Comparison of ENCODE assay signal across 10 mouse cellular contexts in the genomic region with DNA sequence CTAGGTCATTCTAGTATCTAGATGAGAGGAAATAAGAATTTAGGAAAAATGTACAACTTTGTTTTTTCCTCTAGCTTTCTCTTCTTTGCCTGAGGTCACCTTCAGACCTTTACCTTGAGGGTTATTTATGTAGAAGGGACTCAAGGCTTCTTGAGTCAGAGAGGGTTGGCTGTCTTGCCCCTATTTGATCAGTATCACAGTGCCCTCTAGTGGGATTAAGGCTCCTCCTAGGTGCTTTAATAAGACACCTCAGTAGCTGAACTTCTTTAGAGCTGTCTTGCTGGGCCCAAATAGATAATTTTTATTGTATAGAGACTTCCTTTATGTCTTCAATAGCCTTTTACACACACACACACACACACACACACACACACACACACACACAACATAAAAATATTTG. TPM values are rescaled to one million over a fixed set of nuclear protein-coding genes. Genes with fewer than 3 reads are reported as not detected.
DNase-seq lines count a peak whose midpoint lies in the region; ATAC-seq and TF ChIP-seq lines count a peak whose summit lies in the region.
"Had no signal": no experiment of that assay in that cellular context is flagged by ENCODE, and none has a peak within 500 bp of the region (broad histone marks: within the 10 kb centered on the region; RNA-seq: fewer than 3 reads in every experiment).

No protein-coding gene starts in this region.

- H3K4me1 ChIP-seq in forebrain, embryonic 15.5 days: no peaks in the 10 kb centered on the region
- H3K4me1 ChIP-seq in forebrain, embryonic 12.5 days: no peaks in the 10 kb centered on the region; the same call in 1 of the 2 replicates
- H3K4me1 ChIP-seq in liver, embryonic 14.5 days (replicated peaks; ENCODE audit: control insufficient read depth in 2 of 2, insufficient read depth in 2 of 2, low read length in 1 of 2): no peaks in the 10 kb centered on the region; a peak in 1 of 4 replicates
- no peaks in the 10 kb centered on the region for H3K4me1 ChIP-seq in liver, embryonic 12.5 days
- peaks cover 4 to 9% of the 10 kb centered on the region in 2 experiments; a peak in 3 of 4 replicates for H3K4me1 ChIP-seq in MEL (ENCODE audit: control insufficient read depth in 1 of 2, insufficient read depth in 2 of 2, low read length in 2 of 2)
- H3K4me1 ChIP-seq: heart, embryonic 15.5 days had no signal

- no peak overlapping the region for H3K4me3 ChIP-seq in forebrain, embryonic 15.5 days
- H3K4me3 ChIP-seq in forebrain, embryonic 12.5 days (replicated peaks): no peak overlapping the region
- no peak overlapping the region for H3K4me3 ChIP-seq in liver, embryonic 14.5 days (ENCODE audit: insufficient read depth in 1 of 2, low read depth in 2 of 2, low read length in 2 of 2)
- no peak overlapping the region for H3K4me3 ChIP-seq in liver, embryonic 12.5 days
- no peak overlapping the region for H3K4me3 ChIP-seq in MEL (ENCODE audit: control insufficient read depth in 1 of 2, insufficient read depth in 1 of 2, low read depth in 2 of 2, low read length in 2 of 2)
- H3K4me3 ChIP-seq: heart, embryonic 15.5 days; megakaryocyte, embryonic 14.5 days had no signal

- no peaks in the 10 kb centered on the region for H3K27me3 ChIP-seq in forebrain, embryonic 15.5 days
- H3K27me3 ChIP-seq in forebrain, embryonic 12.5 days: no peaks in the 10 kb centered on the region
- H3K27me3 ChIP-seq in liver, embryonic 14.5 days (ENCODE audit: control insufficient read depth, insufficient read depth, low read length): no peaks in the 10 kb centered on the region
- no peaks in the 10 kb centered on the region for H3K27me3 ChIP-seq in liver, embryonic 12.5 days (replicated peaks)
- H3K27me3 ChIP-seq in MEL (ENCODE audit: control insufficient read depth in 1 of 2, insufficient read depth in 2 of 2, low read length in 2 of 2): peaks cover 0 to 2% of the 10 kb centered on the region in 2 experiments; a peak in 1 of 4 replicates

- H3K9ac ChIP-seq in forebrain, embryonic 15.5 days (replicated peaks): no peak overlapping the region
- no peak overlapping the region for H3K9ac ChIP-seq in forebrain, embryonic 12.5 days
- H3K9ac ChIP-seq in liver, embryonic 14.5 days (replicated peaks): no peak overlapping the region
- no peak overlapping the region for H3K9ac ChIP-seq in liver, embryonic 12.5 days
- H3K9ac ChIP-seq in MEL (ENCODE audit: control insufficient read depth, low read depth, low read length, poor library complexity, severe bottlenecking): no peak overlapping the region
- H3K9ac ChIP-seq: heart, embryonic 15.5 days had no signal

- peak; percentile 54 for TF ChIP-seq CTCF in liver, embryonic 14.5 days (IDR thresholded peaks at IDR 0.05; ENCODE audit: low read depth)
- peak; percentile 77 to 99 (median 91) for TF ChIP-seq CTCF in MEL (IDR thresholded peaks at IDR 0.05 in 2 of 3, conservative IDR thresholded peaks at IDR 0.05 in 1 of 3; ENCODE audit: control insufficient read depth in 1 of 3, insufficient read depth in 1 of 3, low read depth in 2 of 3, low read length in 3 of 3, poor library complexity in 1 of 3, severe bottlenecking in 1 of 3)

- no peaks in the 10 kb centered on the region for H3K79me2 ChIP-seq in MEL (ENCODE audit: control insufficient read depth, insufficient read depth, low read length, poor library complexity)

- H3K36me3 ChIP-seq in forebrain, embryonic 15.5 days: no peaks in the 10 kb centered on the region
- H3K36me3 ChIP-seq in forebrain, embryonic 12.5 days (replicated peaks): no peaks in the 10 kb centered on the region
- no peaks in the 10 kb centered on the region for H3K36me3 ChIP-seq in liver, embryonic 14.5 days (replicated peaks; ENCODE audit: control insufficient read depth, insufficient read depth, low read depth)
- H3K36me3 ChIP-seq in liver, embryonic 12.5 days: no peaks in the 10 kb centered on the region
- peaks cover 0 to 9% of the 10 kb centered on the region in 2 experiments; a peak in 2 of 4 replicates for H3K36me3 ChIP-seq in MEL (ENCODE audit: control insufficient read depth in 1 of 2, insufficient read depth in 2 of 2, low read length in 2 of 2)
- H3K36me3 ChIP-seq: heart, embryonic 15.5 days had no signal

- H3K9me3 ChIP-seq in forebrain, embryonic 15.5 days: no peaks in the 10 kb centered on the region
- no peaks in the 10 kb centered on the region for H3K9me3 ChIP-seq in forebrain, embryonic 12.5 days
- H3K9me3 ChIP-seq in liver, embryonic 14.5 days (ENCODE audit: control insufficient read depth, low read length): no peaks in the 10 kb centered on the region
- H3K9me3 ChIP-seq in liver, embryonic 12.5 days (replicated peaks): no peaks in the 10 kb centered on the region
- no peaks in the 10 kb centered on the region for H3K9me3 ChIP-seq in MEL (replicated peaks; ENCODE audit: insufficient read depth, low read length)
- H3K9me3 ChIP-seq: heart, embryonic 15.5 days; megakaryocyte, embryonic 14.5 days had no signal

- no peak overlapping the region for H3K4me2 ChIP-seq in forebrain, embryonic 15.5 days (replicated peaks)
- H3K4me2 ChIP-seq in forebrain, embryonic 12.5 days: no peak overlapping the region
- H3K4me2 ChIP-seq in liver, embryonic 14.5 days (ENCODE audit: low read depth): no peak overlapping the region
- no peak overlapping the region for H3K4me2 ChIP-seq in liver, embryonic 12.5 days
- H3K4me2 ChIP-seq: heart, embryonic 15.5 days had no signal

- TF ChIP-seq EP300 in liver, embryonic 14.5 days (IDR thresholded peaks at IDR 0.05; ENCODE audit: low read depth): no peak
- TF ChIP-seq EP300 in MEL (IDR thresholded peaks at IDR 0.05; ENCODE audit: low read depth in 1 of 2, low read length in 2 of 2): peak in 1 of 2 experiments; percentile 18; a peak in 1 of 4 replicates

- no peak for TF ChIP-seq POLR2A in MEL (IDR thresholded peaks at IDR 0.05; ENCODE audit: control insufficient read depth in 1 of 2, insufficient read depth in 1 of 2, low read depth in 1 of 2, low read length in 2 of 2, poor library complexity in 1 of 2)

- TF ChIP-seq RAD21 in MEL (IDR thresholded peaks at IDR 0.05; ENCODE audit: low read depth, low read length): no peak; the same call in none of the 2 replicates

- H3K27ac ChIP-seq in forebrain, embryonic 15.5 days (replicated peaks): no peak overlapping the region
- H3K27ac ChIP-seq in forebrain, embryonic 12.5 days: no peak overlapping the region
- no peak overlapping the region for H3K27ac ChIP-seq in liver, embryonic 14.5 days
- H3K27ac ChIP-seq in liver, embryonic 12.5 days: no peak overlapping the region
- no peak overlapping the region for H3K27ac ChIP-seq in MEL (ENCODE audit: control insufficient read depth, low read depth, low read length)
- H3K27ac ChIP-seq: heart, embryonic 15.5 days had no signal

- peak in 1 of 3 experiments; percentile 45 for DNase-seq in liver, embryonic 14.5 days (ENCODE audit: low read depth in 3 of 3, low spot score in 3 of 3)
- DNase-seq in MEL (ENCODE audit: low read depth, low spot score): peak; percentile 97
- DNase-seq in embryo, embryonic 11 days: peak; percentile 83
- DNase-seq in testis, postnatal 14 days (ENCODE audit: low spot score): no peak

- peak; percentile 67; the same call in 1 of the 2 replicates for ATAC-seq in forebrain, embryonic 15.5 days (replicated peaks)
- no peak for ATAC-seq in forebrain, embryonic 12.5 days (ENCODE audit: low FRiP score)
- no peak for ATAC-seq in liver, embryonic 14.5 days (ENCODE audit: insufficient read depth)
- ATAC-seq in liver, embryonic 12.5 days: no peak
- peak; percentile 66; the same call in 1 of the 2 replicates for ATAC-seq in megakaryocyte, adult 5-6 weeks (ENCODE audit: poor library complexity, severe bottlenecking)

TF ChIP-seq in MEL, 35 proteins besides CTCF, POLR2A, EP300 and RAD21 (continues in another document):
- TF ChIP-seq TCF12 (IDR thresholded peaks at IDR 0.05; ENCODE audit: low read depth, low read length) (no peak; the same call in 1 of the 2 replicates), GATA1 (IDR thresholded peaks at IDR 0.05; ENCODE audit: low read depth, low read length) (peak; percentile 34; the same call in 1 of the 2 replicates), SMC3 (IDR thresholded peaks at IDR 0.05; ENCODE audit: low read depth, low read length) (peak; percentile 99), MAZ (IDR thresholded peaks at IDR 0.05; ENCODE audit: low read depth, low read length) (peak; percentile 34; the same call in 1 of the 2 replicates), KAT2A (conservative IDR thresholded peaks at IDR 0.05; ENCODE audit: low read depth, low read length) (no peak), MYC (IDR thresholded peaks at IDR 0.05; ENCODE audit: low read depth, low read length) (0 out of 2 replicates have a peak, but pooled peaks have one; percentile 51), SIN3A (IDR thresholded peaks at IDR 0.05; ENCODE audit: low read length) (peak; percentile 65), NRF1 (IDR thresholded peaks at IDR 0.05; ENCODE audit: insufficient read depth, low read depth, low read length, poor library complexity, severe bottlenecking) (no peak), ZC3H11A (IDR thresholded peaks at IDR 0.05; ENCODE audit: low read depth, low read length) (peak; percentile 99)

RNA-seq across cellular contexts. Expression of a gene that starts 8.2 kb away (rescaled TPM):
- polyA plus RNA-seq in forebrain, embryonic 15.5 days (2015; fragmentation: Nextera tagmentation; extraction: Ambion mirVana): 35.8 and 39.6 TPM in 2 replicates
- polyA plus RNA-seq in forebrain, embryonic 12.5 days (2016; fragmentation: Nextera tagmentation; extraction: Ambion mirVana): 38.2 and 40.7 TPM in 2 replicates
- 2.6 and 4.3 TPM in 2 replicates for polyA plus RNA-seq in liver, embryonic 14.5 days (2012; rRNA removed)
- 6.2 and 6.5 TPM in 2 replicates for polyA plus RNA-seq in liver, embryonic 14.5 days (2014; fragmentation: Nextera tagmentation; extraction: Ambion mirVana)
- 9.7 and 9.9 TPM in 2 replicates for polyA plus RNA-seq in liver, embryonic 12.5 days (2016; fragmentation: Nextera tagmentation; extraction: Ambion mirVana)
- 18.3 and 22.6 TPM in 2 replicates for total RNA-seq in MEL (2012; rRNA removed)
- polyA plus RNA-seq in MEL (2012; ENCODE audit: insufficient read depth in 1 of 2, insufficient read length in 2 of 2, low read depth in 1 of 2, low replicate concordance in 2 of 2, missing spikeins in 1 of 2): 10 to 100 TPM in 1 of 2 experiments, not detected in 1; 23.7 TPM
- 9.3 and 11.7 TPM in 2 replicates for total RNA-seq in megakaryocyte, adult 5-6 weeks (2015)
- 15.6 and 22.3 TPM in 2 replicates for total RNA-seq in megakaryocyte, adult 5-6 weeks (2017)

RNA-seq across cellular contexts. Expression of a gene that starts 15.2 kb away (rescaled TPM):
- polyA plus RNA-seq in forebrain, embryonic 15.5 days (2015; fragmentation: Nextera tagmentation; extraction: Ambion mirVana): 7.6 and 8.1 TPM in 2 replicates
- 7.7 and 8.2 TPM in 2 replicates for polyA plus RNA-seq in forebrain, embryonic 12.5 days (2016; fragmentation: Nextera tagmentation; extraction: Ambion mirVana)
- 4.0 and 4.1 TPM in 2 replicates for polyA plus RNA-seq in liver, embryonic 14.5 days (2012; rRNA removed)
- 1.9 TPM in 2 replicates for polyA plus RNA-seq in liver, embryonic 14.5 days (2014; fragmentation: Nextera tagmentation; extraction: Ambion mirVana)
- 2.2 and 2.4 TPM in 2 replicates for polyA plus RNA-seq in liver, embryonic 12.5 days (2016; fragmentation: Nextera tagmentation; extraction: Ambion mirVana)
- total RNA-seq in MEL (2012; rRNA removed): 19.9 and 20.6 TPM in 2 replicates
- 100 to 1,000 TPM in 1 of 2 experiments, 10 to 100 TPM in 1; 40.9 to 216 TPM for polyA plus RNA-seq in MEL (2012; ENCODE audit: insufficient read depth in 1 of 2, insufficient read length in 2 of 2, low read depth in 1 of 2, low replicate concordance in 2 of 2, missing spikeins in 1 of 2)
- total RNA-seq in megakaryocyte, adult 5-6 weeks (2015): 26.1 and 29.3 TPM in 2 replicates
- 11.0 and 12.6 TPM in 2 replicates for total RNA-seq in megakaryocyte, adult 5-6 weeks (2017)

Comparison
In these comparisons a context has a peak if more than half of its experiments do, and no peak if none do; other contexts are left out.
1. ATAC-seq: peak in forebrain, embryonic 15.5 days (single experiment) and megakaryocyte, adult 5-6 weeks (single experiment); none in forebrain, embryonic 12.5 days (single experiment), liver, embryonic 14.5 days (single experiment) and liver, embryonic 12.5 days (single experiment).